ENCODE assay signal across 9 mouse cellular contexts in genomic region chr6:93648581-93649230, GRCm38 (mm10).
DNase-seq lines count a peak whose midpoint lies in the region; ATAC-seq and TF ChIP-seq lines count a peak whose summit lies in the region.
"Had no signal": no experiment of that assay in that cellular context is flagged by ENCODE, and none has a peak within 500 bp of the region (broad histone marks: within the 10 kb centered on the region; RNA-seq: fewer than 3 reads in every experiment).

No protein-coding gene starts in this region.

- H3K36me3 ChIP-seq in lung, embryonic 14.5 days (ENCODE audit: insufficient read depth), result no peaks in the 10 kb centered on the region
- no peaks in the 10 kb centered on the region for H3K36me3 ChIP-seq in intestine, postnatal 0 days (ENCODE audit: control insufficient read depth, insufficient read depth)
- no peaks in the 10 kb centered on the region for H3K36me3 ChIP-seq in intestine, embryonic 15.5 days

- WGBS in lung, embryonic 14.5 days, result 62% methylated on average over 8 of the region's 8 CpGs
- 74% methylated on average over 8 of the region's 8 CpGs for WGBS in intestine, postnatal 0 days
- WGBS in intestine, embryonic 15.5 days, result 73% methylated on average over 8 of the region's 8 CpGs

- no peak overlapping the region for H3K27ac ChIP-seq in gastrocnemius, adult 2 months
- H3K27ac ChIP-seq in lung, embryonic 14.5 days (ENCODE audit: low read depth), result no peak overlapping the region
- no peak overlapping the region for H3K27ac ChIP-seq in intestine, postnatal 0 days (ENCODE audit: low read depth, low read length)
- no peak overlapping the region for H3K27ac ChIP-seq in intestine, embryonic 15.5 days

- intact Hi-C loops in gastrocnemius, adult 2 months (cut with DNase I), result no loop called here

- DNase-seq in gastrocnemius, postnatal 25 days, result peak; percentile 42
- no peak for DNase-seq in gastrocnemius, adult 2 months
- DNase-seq in ES-CJ7 (ENCODE audit: low read depth, low spot score), result peak; percentile 89
- DNase-seq in heart, adult 9 months (ENCODE audit: low spot score in 2 of 2), result peak; percentile 71 to 75
- peak; percentile 66 for DNase-seq in lung, embryonic 14.5 days
- no peak for DNase-seq in natural killer cell, adult 2 months (ENCODE audit: low spot score in 2 of 2)
- DNase-seq: cerebellum, postnatal 10 days had no signal

- ATAC-seq in lung, embryonic 14.5 days (ENCODE audit: insufficient read depth), result no peak; the same call in 1 of the 2 replicates
- no peak for ATAC-seq in intestine, postnatal 0 days
- no peak; the same call in 1 of the 2 replicates for ATAC-seq in intestine, embryonic 15.5 days

- no peaks in the 10 kb centered on the region for H3K9me3 ChIP-seq in lung, embryonic 14.5 days (ENCODE audit: low read depth, low read length)
- H3K9me3 ChIP-seq in intestine, postnatal 0 days (ENCODE audit: control insufficient read depth), result no peaks in the 10 kb centered on the region
- H3K9me3 ChIP-seq in intestine, embryonic 15.5 days, result no peaks in the 10 kb centered on the region

- no peak for TF ChIP-seq CTCF in gastrocnemius, adult 2 months (IDR thresholded peaks at IDR 0.05)
- TF ChIP-seq CTCF in lung, embryonic 14.5 days (IDR thresholded peaks at IDR 0.05; ENCODE audit: low read depth), result no peak
- TF ChIP-seq CTCF in intestine, postnatal 0 days (IDR thresholded peaks at IDR 0.05; ENCODE audit: low read depth), result no peak

- H3K27me3 ChIP-seq in lung, embryonic 14.5 days (ENCODE audit: insufficient read depth, low read length), result no peaks in the 10 kb centered on the region
- H3K27me3 ChIP-seq in intestine, postnatal 0 days (replicated peaks; ENCODE audit: control insufficient read depth, insufficient read depth, low read length), result no peaks in the 10 kb centered on the region
- H3K27me3 ChIP-seq in intestine, embryonic 15.5 days (replicated peaks), result no peaks in the 10 kb centered on the region

- no peak overlapping the region for H3K4me2 ChIP-seq in lung, embryonic 14.5 days
- no peak overlapping the region for H3K4me2 ChIP-seq in intestine, postnatal 0 days (replicated peaks; ENCODE audit: low read depth)
- H3K4me2 ChIP-seq in intestine, embryonic 15.5 days (replicated peaks), result no peak overlapping the region

- H3K9ac ChIP-seq in lung, embryonic 14.5 days, result no peak overlapping the region
- no peak overlapping the region for H3K9ac ChIP-seq in intestine, postnatal 0 days (ENCODE audit: low read depth, low read length)
- H3K9ac ChIP-seq in intestine, embryonic 15.5 days, result no peak overlapping the region

- H3K4me1 ChIP-seq in lung, embryonic 14.5 days (ENCODE audit: insufficient read depth), result peaks cover 6% of the 10 kb centered on the region; the same call in 1 of the 2 replicates
- no peaks in the 10 kb centered on the region for H3K4me1 ChIP-seq in intestine, postnatal 0 days (replicated peaks; ENCODE audit: control insufficient read depth, insufficient read depth, low read length)
- no peaks in the 10 kb centered on the region for H3K4me1 ChIP-seq in intestine, embryonic 15.5 days (replicated peaks)

- H3K4me3 ChIP-seq in gastrocnemius, adult 2 months, result no peak overlapping the region
- no peak overlapping the region for H3K4me3 ChIP-seq in lung, embryonic 14.5 days (ENCODE audit: low read depth, low read length)
- no peak overlapping the region for H3K4me3 ChIP-seq in intestine, postnatal 0 days (ENCODE audit: low read depth, low read length)
- H3K4me3 ChIP-seq in intestine, embryonic 15.5 days (replicated peaks), result no peak overlapping the region

Comparison
In these comparisons a context has a peak if more than half of its experiments do, and no peak if none do; other contexts are left out.
1. DNase-seq: peak in gastrocnemius, postnatal 25 days (single experiment), ES-CJ7 (single experiment), heart, adult 9 months (2 of 2) and lung, embryonic 14.5 days (single experiment); none in gastrocnemius, adult 2 months (single experiment) and natural killer cell, adult 2 months (0 of 2).